9 mouse cellular contexts compared by ENCODE assay signal in the genomic region with DNA sequence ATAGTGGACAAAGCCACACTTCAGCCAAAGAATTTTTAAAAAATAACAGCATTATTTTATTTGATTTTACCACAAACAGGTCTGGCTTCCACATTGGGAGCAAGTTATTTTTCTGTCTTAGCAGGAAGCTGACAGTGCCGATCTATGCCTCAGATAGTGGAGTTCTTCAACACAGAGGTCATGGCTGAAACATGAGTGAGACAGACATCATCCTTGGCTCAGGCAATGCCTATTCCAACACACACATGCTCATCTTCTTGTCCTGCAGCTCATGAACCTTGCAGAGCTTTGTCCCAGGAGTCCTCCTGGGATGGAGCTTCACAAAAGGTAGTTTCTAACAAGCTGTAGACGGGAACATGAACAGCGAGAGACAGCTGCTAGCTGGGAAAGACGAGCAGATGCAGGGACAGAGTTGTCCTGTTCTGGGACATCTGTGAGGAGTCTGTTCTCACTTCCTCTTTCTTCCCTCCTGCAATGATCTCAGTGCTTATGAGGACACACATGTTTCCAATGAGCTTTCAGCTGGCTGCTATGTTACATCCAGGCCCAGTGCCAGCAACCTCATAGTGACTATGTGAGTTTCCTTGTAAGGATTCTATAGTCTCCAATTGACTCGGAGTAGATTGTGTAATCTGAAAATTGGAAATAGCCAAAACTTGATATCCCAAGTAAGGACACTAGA.
DNase-seq lines count a peak whose midpoint lies in the region; ATAC-seq and TF ChIP-seq lines count a peak whose summit lies in the region.
"Had no signal": no experiment of that assay in that cellular context is flagged by ENCODE, and none has a peak within 500 bp of the region (broad histone marks: within the 10 kb centered on the region; RNA-seq: fewer than 3 reads in every experiment).

No protein-coding gene starts in this region.

- H3K36me3 ChIP-seq in kidney, embryonic 14.5 days (ENCODE audit: control insufficient read depth, insufficient read depth, low read length), result no peaks in the 10 kb centered on the region
- no peaks in the 10 kb centered on the region for H3K36me3 ChIP-seq in hindbrain, embryonic 11.5 days (ENCODE audit: control insufficient read depth, insufficient read depth, low read length)
- H3K36me3 ChIP-seq: forebrain, embryonic 15.5 days had no signal

- intact Hi-C loops in gastrocnemius, adult 2 months (cut with DNase I), result no loop called here

- no peak for ATAC-seq in kidney, embryonic 14.5 days (ENCODE audit: low FRiP score, low TSS enrichment)
- ATAC-seq in hindbrain, embryonic 11.5 days (ENCODE audit: low FRiP score), result no peak
- ATAC-seq: forebrain, embryonic 15.5 days had no signal

- no peak overlapping the region for H3K4me2 ChIP-seq in kidney, embryonic 14.5 days (replicated peaks; ENCODE audit: low read depth, low read length)
- no peak overlapping the region for H3K4me2 ChIP-seq in hindbrain, embryonic 11.5 days (replicated peaks; ENCODE audit: low read depth, low read length)
- H3K4me2 ChIP-seq: forebrain, embryonic 15.5 days had no signal

- no peak overlapping the region for H3K4me3 ChIP-seq in kidney, embryonic 14.5 days (ENCODE audit: low read length)
- no peak overlapping the region for H3K4me3 ChIP-seq in gastrocnemius, adult 2 months
- H3K4me3 ChIP-seq in hindbrain, embryonic 11.5 days (ENCODE audit: low read depth, low read length), result no peak overlapping the region
- H3K4me3 ChIP-seq: forebrain, embryonic 15.5 days had no signal

- DNase-seq in kidney, postnatal 36 days, result peak; percentile 5
- DNase-seq in NIH3T3 (ENCODE audit: low read depth), result peak; percentile 92
- DNase-seq in gastrocnemius, adult 2 months, result peak; percentile 19
- DNase-seq in lung, postnatal 10 days, result peak; percentile 20
- DNase-seq in ovary, adult 18-20 months (ENCODE audit: low spot score), result no peak
- DNase-seq in Muller cell, postnatal 12 days (ENCODE audit: inconsistent ontology term), result no peak
- DNase-seq in hindbrain, embryonic 11.5 days (ENCODE audit: low spot score), result no peak

- H3K9me3 ChIP-seq in kidney, embryonic 14.5 days (ENCODE audit: control insufficient read depth, low read length), result no peaks in the 10 kb centered on the region
- H3K9me3 ChIP-seq in hindbrain, embryonic 11.5 days (ENCODE audit: control insufficient read depth, low read length), result no peaks in the 10 kb centered on the region
- H3K9me3 ChIP-seq: forebrain, embryonic 15.5 days had no signal

- no peak overlapping the region for H3K27ac ChIP-seq in kidney, embryonic 14.5 days (ENCODE audit: low read depth, low read length)
- no peak overlapping the region for H3K27ac ChIP-seq in gastrocnemius, adult 2 months
- no peak overlapping the region for H3K27ac ChIP-seq in hindbrain, embryonic 11.5 days (ENCODE audit: low read depth, low read length)
- H3K27ac ChIP-seq: forebrain, embryonic 15.5 days had no signal

- WGBS in kidney, embryonic 14.5 days, result 85% methylated on average over 5 of the region's 5 CpGs
- WGBS in hindbrain, embryonic 11.5 days, result 82% methylated on average over 5 of the region's 5 CpGs

- TF ChIP-seq CTCF in gastrocnemius, adult 2 months (IDR thresholded peaks at IDR 0.05), result no peak

- H3K4me1 ChIP-seq in kidney, embryonic 14.5 days (ENCODE audit: control insufficient read depth, insufficient read depth, low read length), result no peaks in the 10 kb centered on the region
- H3K4me1 ChIP-seq in hindbrain, embryonic 11.5 days (replicated peaks; ENCODE audit: control insufficient read depth, insufficient read depth, low read length), result no peaks in the 10 kb centered on the region
- H3K4me1 ChIP-seq: forebrain, embryonic 15.5 days had no signal

- no peaks in the 10 kb centered on the region for H3K27me3 ChIP-seq in kidney, embryonic 14.5 days (ENCODE audit: control insufficient read depth, insufficient read depth, low read length)
- no peaks in the 10 kb centered on the region for H3K27me3 ChIP-seq in hindbrain, embryonic 11.5 days (ENCODE audit: control insufficient read depth, insufficient read depth, low read length)
- H3K27me3 ChIP-seq: forebrain, embryonic 15.5 days had no signal

- no peak overlapping the region for H3K9ac ChIP-seq in kidney, embryonic 14.5 days (ENCODE audit: low read depth, low read length)
- no peak overlapping the region for H3K9ac ChIP-seq in hindbrain, embryonic 11.5 days (ENCODE audit: low read depth, low read length)
- H3K9ac ChIP-seq: forebrain, embryonic 15.5 days had no signal

Comparison
In these comparisons a context has a peak if more than half of its experiments do, and no peak if none do; other contexts are left out.
1. DNase-seq: peak in kidney, postnatal 36 days (2 of 2), NIH3T3 (single experiment), gastrocnemius, adult 2 months (single experiment) and lung, postnatal 10 days (single experiment); none in ovary, adult 18-20 months (single experiment), Muller cell, postnatal 12 days (single experiment) and hindbrain, embryonic 11.5 days (single experiment).